Mouse (Mus musculus) spleen, adult 2 months (tissue): ENCODE data around the gene Lurap1l. TPM values are rescaled to one million over a fixed set of nuclear protein-coding genes. Genes with fewer than 3 reads are reported as not detected.

Experiments
- DNase-seq, 2 experiments: peaks; one replicate each; pipeline versions ENCODE4 v3.0.0 to v3.0.0-alpha.2; 2012 to 2021; ENCODE audit warnings: low spot score in 2 of 2, low read depth in 1 of 2
- H3K27ac ChIP-seq: fragments of 200-500 bp; 2 replicates; pipeline ENCODE4 v1.5.1; 2012; ENCODE audit warnings: low read length, inconsistent platforms; ENCODE audit not compliant: insufficient read depth
- H3K27me3 ChIP-seq: fragments of 200-500 bp; 2 replicates; pipeline ENCODE4 v1.6.1; 2012; ENCODE audit warnings: mild to moderate bottlenecking, moderate library complexity, low read length, inconsistent platforms; ENCODE audit not compliant: control insufficient read depth, insufficient read depth
- H3K36me3 ChIP-seq: fragments of 200-500 bp; 2 replicates; pipeline ENCODE4 v1.6.1; 2012; ENCODE audit warnings: mild to moderate bottlenecking, low read length, inconsistent platforms; ENCODE audit not compliant: control insufficient read depth, insufficient read depth
- H3K4me1 ChIP-seq: fragments of 200-500 bp; 2 replicates; pipeline ENCODE4 v1.6.1; 2011; ENCODE audit warnings: inconsistent platforms; ENCODE audit not compliant: control insufficient read depth, insufficient read depth, insufficient read length
- H3K4me3 ChIP-seq: fragments of 200-500 bp; 2 replicates; pipeline ENCODE4 v1.5.1; 2011; ENCODE audit warnings: mild to moderate bottlenecking, inconsistent platforms; ENCODE audit not compliant: insufficient read depth, insufficient read length; ENCODE audit errors: extremely low read depth
- CTCF ChIP-seq: fragments of 200-500 bp; IDR thresholded peaks from 2 replicates; pipeline ENCODE4 v1.5.1; 2011; ENCODE audit warnings: mild to moderate bottlenecking, inconsistent platforms; ENCODE audit not compliant: insufficient read depth, insufficient read length, insufficient replicate concordance; ENCODE audit errors: extremely low read depth
- POLR2A ChIP-seq: fragments of 200-500 bp; IDR thresholded peaks from 2 replicates; pipeline ENCODE4 v1.6.1; 2011; ENCODE audit warnings: low read depth, low read length, inconsistent platforms
- WGBS: fragments of 180-500 bp; shearing (Covaris S2); methylation state at CpG from one replicate; pipeline ENCODE4 v1.1.7; 2018; 5-methylcytosine and 5-hydroxymethylcytosine counted together
- polyA plus RNA-seq: library from polyadenylated mRNA; depleted of rRNA; stranded (reverse); fragments of >200 nt; gene quantifications from 2 replicates; pipeline ENCODE4 v1.2.3, GENCODE M21; 2012; rRNA removed

The Lurap1l gene
- polyA plus RNA-seq, 1 experiment: 2.7 TPM

DNA sequence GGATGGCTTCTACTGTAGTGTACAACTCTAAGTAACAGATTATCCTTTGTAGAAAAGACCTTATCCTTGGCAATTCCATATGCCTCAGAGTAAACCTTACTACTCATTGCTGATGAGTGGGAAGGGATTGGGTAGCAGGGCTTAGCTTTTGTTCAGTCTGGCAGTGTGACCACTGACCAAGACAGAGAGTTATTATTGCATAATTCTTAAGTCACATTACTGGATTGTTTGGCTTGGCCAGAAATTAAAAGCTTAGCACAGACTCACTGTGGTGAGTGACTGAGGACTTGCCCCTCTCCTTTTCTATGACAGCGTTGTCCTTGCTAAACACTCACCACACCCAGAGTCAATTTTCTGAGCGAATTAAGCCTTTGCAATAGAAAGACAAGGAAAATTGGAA lies 93.1 kb downstream of the Lurap1l start:
- no peaks in the 10 kb centered on the region for H3K36me3 ChIP-seq
- DNase-seq: no peak
- no peak overlapping the region for H3K4me3 ChIP-seq
- no peak overlapping the region for H3K27ac ChIP-seq
- H3K4me1 ChIP-seq: no peaks in the 10 kb centered on the region
- WGBS: 88% methylated on average over 2 of the region's 2 CpGs
- no peaks in the 10 kb centered on the region for H3K27me3 ChIP-seq
- TF ChIP-seq CTCF: no peak
- no peak for TF ChIP-seq POLR2A

Other genes starting within 250 kb of the Lurap1l start
- 2.4 TPM in 1 of 2 replicates, not detected in the other for gene Tyrp1, start 76.5 kb upstream of the Lurap1l start, polyA plus RNA-seq